Mouse (Mus musculus): ENCODE data around the gene Gfod1.

- TF ChIP-seq CTCF (IDR thresholded peaks at IDR 0.05; ENCODE audit: borderline replicate concordance, insufficient read depth, low read depth, low read length), result no peak
- no peak for TF ChIP-seq POLR2A (IDR thresholded peaks at IDR 0.05; ENCODE audit: borderline replicate concordance, insufficient read depth, low read length)
Measured at GRCm38 (mm10) chr13:43246876-43247275, 57.1 kb downstream of the Gfod1 start.

Data from cerebellum, adult 2 months (tissue).